ENCODE assay signal across 9 mouse cellular contexts in the genomic region with DNA sequence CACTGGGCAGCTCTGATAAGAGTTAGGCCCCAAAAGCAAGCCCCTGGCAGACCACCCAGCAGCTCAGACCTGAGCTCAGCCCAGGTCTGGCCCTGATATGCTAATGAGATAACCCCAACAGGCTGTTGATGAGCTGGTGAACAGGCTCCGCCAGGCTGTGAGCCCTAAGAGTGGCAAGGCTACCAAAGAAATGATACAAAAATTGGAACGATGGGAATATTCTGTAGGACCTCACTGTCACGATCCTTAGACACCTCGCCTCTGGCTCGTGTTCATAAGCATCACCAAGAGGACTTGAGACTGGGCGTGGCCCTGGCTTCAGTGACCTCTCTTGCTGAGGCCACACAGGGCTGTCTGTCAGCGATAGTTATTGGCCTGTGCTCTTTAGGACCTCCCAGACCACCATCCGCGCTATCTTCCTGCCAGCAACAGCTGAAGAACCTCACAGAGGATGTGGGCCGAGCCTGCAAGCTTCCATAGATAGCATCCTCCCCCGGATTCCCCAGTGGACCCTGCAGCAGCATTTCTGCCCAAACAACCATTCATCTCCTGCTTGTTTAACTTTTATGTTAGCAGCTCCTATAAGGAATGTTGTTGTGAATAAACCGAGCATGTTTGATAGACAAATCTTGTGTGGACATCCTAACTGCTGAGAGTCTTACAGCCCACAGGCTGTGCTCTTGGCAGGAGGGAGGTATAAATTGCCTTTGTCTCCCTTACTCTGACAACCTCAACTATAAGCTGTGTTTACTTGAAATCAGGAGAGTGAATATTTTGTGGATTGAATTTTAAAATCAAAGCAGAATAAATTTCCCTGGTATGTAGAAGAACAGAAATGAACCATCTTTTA. TPM values are rescaled to one million over a fixed set of nuclear protein-coding genes. Genes with fewer than 3 reads are reported as not detected.
DNase-seq lines count a peak whose midpoint lies in the region; ATAC-seq lines count a peak whose summit lies in the region.
"Had no signal": no experiment of that assay in that cellular context is flagged by ENCODE, and none has a peak within 500 bp of the region (broad histone marks: within the 10 kb centered on the region; RNA-seq: fewer than 3 reads in every experiment).

No protein-coding gene starts in this region.

- H3K9me3 ChIP-seq in midbrain, embryonic 11.5 days (ENCODE audit: control insufficient read depth, low read length): no peaks in the 10 kb centered on the region
- no peaks in the 10 kb centered on the region for H3K9me3 ChIP-seq in midbrain, embryonic 14.5 days (ENCODE audit: control insufficient read depth, low read length)
- no peaks in the 10 kb centered on the region for H3K9me3 ChIP-seq in embryonic facial prominence, embryonic 10.5 days
- H3K9me3 ChIP-seq in liver, embryonic 12.5 days (replicated peaks): no peaks in the 10 kb centered on the region

- peak overlapping the region; percentile 54 for H3K27ac ChIP-seq in midbrain, embryonic 11.5 days (ENCODE audit: low read depth, low read length)
- no peak overlapping the region for H3K27ac ChIP-seq in midbrain, embryonic 14.5 days (replicated peaks; ENCODE audit: low read depth, low read length)
- H3K27ac ChIP-seq in embryonic facial prominence, embryonic 10.5 days (replicated peaks): peak overlapping the region; percentile 5; the same call in 1 of the 2 replicates
- H3K27ac ChIP-seq in liver, embryonic 12.5 days: peak overlapping the region; percentile 97

- 20% methylated on average over 12 of the region's 12 CpGs for WGBS in midbrain, embryonic 11.5 days
- 18% methylated on average over 12 of the region's 12 CpGs for WGBS in midbrain, embryonic 14.5 days
- WGBS in embryonic facial prominence, embryonic 10.5 days: 40% methylated on average over 12 of the region's 12 CpGs
- WGBS in liver, embryonic 12.5 days (ENCODE audit: insufficient replicate concordance): 10% methylated on average over 12 of the region's 12 CpGs

- no peak overlapping the region for H3K4me3 ChIP-seq in midbrain, embryonic 11.5 days (ENCODE audit: low read depth, low read length)
- H3K4me3 ChIP-seq in midbrain, embryonic 14.5 days (replicated peaks; ENCODE audit: low read depth, low read length): no peak overlapping the region
- no peak overlapping the region for H3K4me3 ChIP-seq in embryonic facial prominence, embryonic 10.5 days
- peak overlapping the region; percentile 18 for H3K4me3 ChIP-seq in liver, embryonic 12.5 days

- no peaks in the 10 kb centered on the region for H3K27me3 ChIP-seq in midbrain, embryonic 11.5 days (ENCODE audit: control insufficient read depth, insufficient read depth, low read length)
- no peaks in the 10 kb centered on the region for H3K27me3 ChIP-seq in midbrain, embryonic 14.5 days (ENCODE audit: control insufficient read depth, insufficient read depth, low read length)
- peaks cover 5% of the 10 kb centered on the region; the same call in 1 of the 2 replicates for H3K27me3 ChIP-seq in embryonic facial prominence, embryonic 10.5 days (replicated peaks; ENCODE audit: low read depth, poor library complexity, severe bottlenecking)
- H3K27me3 ChIP-seq in liver, embryonic 12.5 days (replicated peaks): no peaks in the 10 kb centered on the region

- no peaks in the 10 kb centered on the region for H3K36me3 ChIP-seq in midbrain, embryonic 11.5 days (ENCODE audit: control insufficient read depth, insufficient read depth, low read length)
- no peaks in the 10 kb centered on the region for H3K36me3 ChIP-seq in midbrain, embryonic 14.5 days (ENCODE audit: control insufficient read depth, insufficient read depth, low read length)
- H3K36me3 ChIP-seq in embryonic facial prominence, embryonic 10.5 days (replicated peaks): no peaks in the 10 kb centered on the region
- H3K36me3 ChIP-seq in liver, embryonic 12.5 days: no peaks in the 10 kb centered on the region

- 0 out of 2 replicates have a peak overlapping the region, but pooled peaks have one; percentile 33 for H3K9ac ChIP-seq in midbrain, embryonic 11.5 days (ENCODE audit: low read length)
- H3K9ac ChIP-seq in midbrain, embryonic 14.5 days (replicated peaks; ENCODE audit: low read length): no peak overlapping the region
- H3K9ac ChIP-seq in liver, embryonic 12.5 days: peak overlapping the region; percentile 55

- DNase-seq in midbrain, embryonic 11.5 days (ENCODE audit: low spot score, missing footprints): peak; percentile 89
- DNase-seq in midbrain, embryonic 14.5 days: no peak
- DNase-seq in embryonic facial prominence, embryonic 10.5 days (ENCODE audit: low spot score): peak; percentile 24
- DNase-seq in heart, postnatal 25 days (ENCODE audit: low spot score): peak; percentile 20
- DNase-seq in ovary, postnatal 36 days (ENCODE audit: low spot score): peak; percentile 30
- DNase-seq in cerebellum, adult 9-10 months: no peak

- peaks cover 25% of the 10 kb centered on the region for H3K4me1 ChIP-seq in midbrain, embryonic 11.5 days (ENCODE audit: control insufficient read depth, insufficient read depth, low read length)
- H3K4me1 ChIP-seq in midbrain, embryonic 14.5 days (ENCODE audit: control insufficient read depth, insufficient read depth, low read length): peaks cover 20% of the 10 kb centered on the region
- peaks cover 32% of the 10 kb centered on the region for H3K4me1 ChIP-seq in embryonic facial prominence, embryonic 10.5 days
- H3K4me1 ChIP-seq in liver, embryonic 12.5 days: peaks cover 88% of the 10 kb centered on the region

- H3K4me2 ChIP-seq in midbrain, embryonic 11.5 days: no peak overlapping the region
- H3K4me2 ChIP-seq in midbrain, embryonic 14.5 days (ENCODE audit: low read length): no peak overlapping the region
- peak overlapping the region; percentile 66 for H3K4me2 ChIP-seq in liver, embryonic 12.5 days

- intact Hi-C loops in heart, postnatal 25 days (cut with DNase I): no loop called here

- ATAC-seq in midbrain, embryonic 11.5 days (ENCODE audit: low FRiP score): peak; percentile 75
- ATAC-seq in midbrain, embryonic 14.5 days (ENCODE audit: low FRiP score, low TSS enrichment): no peak
- peak; percentile 95 for ATAC-seq in liver, embryonic 12.5 days
- ATAC-seq in inflammation-experienced regulatory T-cells, adult 6 months: no peak

RNA-seq across cellular contexts. Expression of gene Spz1, which starts 17.0 kb away (rescaled TPM):
- not detected in 2 replicates for polyA plus RNA-seq in midbrain, embryonic 11.5 days (2014; fragmentation: Nextera tagmentation; extraction: Ambion mirVana)
- polyA plus RNA-seq in midbrain, embryonic 14.5 days (2014; fragmentation: Nextera tagmentation; extraction: Ambion mirVana): not detected in 2 replicates
- polyA plus RNA-seq in embryonic facial prominence, embryonic 10.5 days (2016; fragmentation: Nextera tagmentation; extraction: Ambion mirVana): not detected in 2 replicates
- not detected for total RNA-seq in heart, postnatal 25 days (2021)
- polyA plus RNA-seq in liver, embryonic 12.5 days (2016; fragmentation: Nextera tagmentation; extraction: Ambion mirVana): not detected in 2 replicates
- polyA plus RNA-seq in inflammation-experienced regulatory T-cells, adult 6 months (2017; shearing (Covaris generic)): not detected
- polyA plus RNA-seq: large intestine, adult 2 months had no signal

RNA-seq across cellular contexts. Expression of gene Serinc5, which starts 17.9 kb away (rescaled TPM):
- polyA plus RNA-seq in midbrain, embryonic 11.5 days (2014; fragmentation: Nextera tagmentation; extraction: Ambion mirVana): 9.0 and 9.7 TPM in 2 replicates
- polyA plus RNA-seq in midbrain, embryonic 14.5 days (2014; fragmentation: Nextera tagmentation; extraction: Ambion mirVana): 11.4 and 15.4 TPM in 2 replicates
- 11.6 TPM in 2 replicates for polyA plus RNA-seq in embryonic facial prominence, embryonic 10.5 days (2016; fragmentation: Nextera tagmentation; extraction: Ambion mirVana)
- 10 to 100 TPM; 15.3 to 17.5 TPM for total RNA-seq in heart, postnatal 25 days (2021)
- polyA plus RNA-seq in liver, embryonic 12.5 days (2016; fragmentation: Nextera tagmentation; extraction: Ambion mirVana): 26.7 and 27.6 TPM in 2 replicates
- 10 to 100 TPM in 1 of 3 experiments, 1 to 10 TPM in 2; 8.9 to 10.1 (median 9.7) TPM for polyA plus RNA-seq in inflammation-experienced regulatory T-cells, adult 6 months (2017; shearing (Covaris generic))

Comparison
In these comparisons a context has a peak if more than half of its experiments do, and no peak if none do; other contexts are left out.
1. ATAC-seq: peak in midbrain, embryonic 11.5 days (single experiment) and liver, embryonic 12.5 days (single experiment); none in midbrain, embryonic 14.5 days (single experiment) and inflammation-experienced regulatory T-cells, adult 6 months (single experiment).
2. DNase-seq: peak in midbrain, embryonic 11.5 days (single experiment), embryonic facial prominence, embryonic 10.5 days (single experiment), heart, postnatal 25 days (single experiment) and ovary, postnatal 36 days (single experiment); none in midbrain, embryonic 14.5 days (single experiment) and cerebellum, adult 9-10 months (single experiment).